Mouse (Mus musculus): ENCODE data around the gene Galnt18. TPM values are rescaled to one million over a fixed set of nuclear protein-coding genes. Genes with fewer than 3 reads are reported as not detected.

The Galnt18 gene
- polyA plus RNA-seq, 1 experiment: 11.9 TPM

- TF ChIP-seq MAX (IDR thresholded peaks at IDR 0.05) (no peak), USF1 (IDR thresholded peaks at IDR 0.05; ENCODE audit: low read depth) (no peak), FOSL1 (IDR thresholded peaks at IDR 0.05; ENCODE audit: insufficient read depth, low read length, poor library complexity, severe bottlenecking) (no peak), MYOD1 (IDR thresholded peaks at IDR 0.05; ENCODE audit: control insufficient read depth, insufficient read length, low read depth) (no peak), CEBPB (IDR thresholded peaks at IDR 0.05; ENCODE audit: low read depth) (no peak), MYOG (IDR thresholded peaks at IDR 0.05; ENCODE audit: control insufficient read depth, extremely low read depth, insufficient read length) (no peak), CTCF (IDR thresholded peaks at IDR 0.05; ENCODE audit: control insufficient read depth, insufficient read depth, insufficient read length) (no peak)
- Histone ChIP-seq H3K4me3 (ENCODE audit: insufficient read depth, poor library complexity, severe bottlenecking) (no peak overlapping the region), H3K27me3 (ENCODE audit: control insufficient read depth, insufficient read depth, insufficient read length) (no peaks in the 10 kb centered on the region), H3K79me2 (ENCODE audit: control insufficient read depth, insufficient read depth) (no peaks in the 10 kb centered on the region), H3ac (ENCODE audit: control insufficient read depth, insufficient read length, low read depth) (no peak overlapping the region), H3K79me3 (ENCODE audit: low read depth) (no peaks in the 10 kb centered on the region), H3K36me3 (ENCODE audit: control insufficient read depth, insufficient read depth) (no peaks in the 10 kb centered on the region)
Measured at GRCm38 (mm10) chr7:111772398-111772797, 7.4 kb downstream of the Galnt18 start.

GRCm38 (mm10) chr7:111771251-111771801 is 8.5 kb downstream of the Galnt18 start:
- TF ChIP-seq CEBPB (IDR thresholded peaks at IDR 0.05; ENCODE audit: low read depth) (no peak), MYOG (IDR thresholded peaks at IDR 0.05; ENCODE audit: control insufficient read depth, extremely low read depth, insufficient read length) (no peak), MAX (IDR thresholded peaks at IDR 0.05) (no peak), CTCF (IDR thresholded peaks at IDR 0.05; ENCODE audit: control insufficient read depth, insufficient read depth, insufficient read length) (no peak), FOSL1 (IDR thresholded peaks at IDR 0.05; ENCODE audit: insufficient read depth, low read length, poor library complexity, severe bottlenecking) (no peak), MYOD1 (IDR thresholded peaks at IDR 0.05; ENCODE audit: control insufficient read depth, insufficient read length, low read depth) (no peak), USF1 (IDR thresholded peaks at IDR 0.05; ENCODE audit: low read depth) (no peak)
- Histone ChIP-seq H3K27me3 (ENCODE audit: control insufficient read depth, insufficient read depth, insufficient read length) (no peaks in the 10 kb centered on the region), H3K79me2 (ENCODE audit: control insufficient read depth, insufficient read depth) (no peaks in the 10 kb centered on the region), H3K4me3 (ENCODE audit: insufficient read depth, poor library complexity, severe bottlenecking) (no peak overlapping the region), H3K79me3 (ENCODE audit: low read depth) (no peaks in the 10 kb centered on the region), H3K36me3 (ENCODE audit: control insufficient read depth, insufficient read depth) (no peaks in the 10 kb centered on the region), H3ac (ENCODE audit: control insufficient read depth, insufficient read length, low read depth) (no peak overlapping the region)

- no peaks in the 10 kb centered on the region for H3K27me3 ChIP-seq (ENCODE audit: control insufficient read depth, insufficient read depth, insufficient read length)
- TF ChIP-seq CEBPB (IDR thresholded peaks at IDR 0.05; ENCODE audit: low read depth) (no peak), FOSL1 (IDR thresholded peaks at IDR 0.05; ENCODE audit: insufficient read depth, low read length, poor library complexity, severe bottlenecking) (no peak)
- H3K4me3 ChIP-seq (ENCODE audit: insufficient read depth, poor library complexity, severe bottlenecking): no peak overlapping the region
- H3K79me3 ChIP-seq (ENCODE audit: low read depth): no peaks in the 10 kb centered on the region
- no peak overlapping the region for H3ac ChIP-seq (ENCODE audit: control insufficient read depth, insufficient read length, low read depth)
- no peaks in the 10 kb centered on the region for H3K79me2 ChIP-seq (ENCODE audit: control insufficient read depth, insufficient read depth)
- no peaks in the 10 kb centered on the region for H3K36me3 ChIP-seq (ENCODE audit: control insufficient read depth, insufficient read depth)
Measured at GRCm38 (mm10) chr7:111770585-111770984, 9.2 kb downstream of the Galnt18 start.

DNA sequence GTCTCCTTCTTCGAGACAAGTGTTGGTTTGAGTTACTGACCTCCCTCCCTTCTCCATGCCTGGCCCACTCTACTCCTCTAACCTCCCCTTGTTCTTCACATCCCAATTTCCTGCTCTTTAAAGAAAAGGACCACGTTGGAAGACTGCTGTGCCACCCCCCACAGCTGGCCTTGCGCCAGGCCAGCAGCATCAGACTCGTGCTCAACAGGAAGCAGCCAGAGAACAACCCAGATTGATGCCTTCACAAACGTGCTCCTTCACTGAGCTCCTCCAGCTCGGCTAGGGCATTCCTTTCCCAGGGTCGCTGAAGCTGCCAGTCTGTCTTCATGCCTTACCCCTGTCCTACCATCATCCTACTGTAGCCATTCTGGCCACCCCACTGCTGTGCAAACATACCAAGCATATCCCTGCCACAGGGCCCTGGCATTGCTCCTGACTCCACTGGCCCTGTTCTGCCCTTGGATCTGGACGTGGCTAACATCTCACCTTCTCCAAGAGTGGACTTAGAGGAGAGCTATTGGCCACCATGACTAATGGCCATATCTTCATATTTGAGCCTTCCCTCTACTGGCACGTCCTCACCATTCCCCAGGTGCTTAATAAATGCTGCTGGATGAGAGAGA is 13.5 kb downstream of the Galnt18 start:
- TF ChIP-seq MYOD1 (IDR thresholded peaks at IDR 0.05; ENCODE audit: control insufficient read depth, insufficient read length, low read depth): no peak
- TF ChIP-seq FOSL1 (IDR thresholded peaks at IDR 0.05; ENCODE audit: insufficient read depth, low read length, poor library complexity, severe bottlenecking): no peak
- TF ChIP-seq MAX (IDR thresholded peaks at IDR 0.05): no peak
- TF ChIP-seq MYOG (IDR thresholded peaks at IDR 0.05; ENCODE audit: control insufficient read depth, extremely low read depth, insufficient read length): no peak
- no peaks in the 10 kb centered on the region for H3K36me3 ChIP-seq (ENCODE audit: control insufficient read depth, insufficient read depth)
- no peaks in the 10 kb centered on the region for H3K27me3 ChIP-seq (ENCODE audit: control insufficient read depth, insufficient read depth, insufficient read length)
- H3K4me3 ChIP-seq (ENCODE audit: insufficient read depth, poor library complexity, severe bottlenecking): no peak overlapping the region
- H3K79me2 ChIP-seq (ENCODE audit: control insufficient read depth, insufficient read depth): no peaks in the 10 kb centered on the region
- no peaks in the 10 kb centered on the region for H3K79me3 ChIP-seq (ENCODE audit: low read depth)
- H3ac ChIP-seq (ENCODE audit: control insufficient read depth, insufficient read length, low read depth): no peak overlapping the region

GRCm38 (mm10) chr7:111762754-111763153 is 17.0 kb downstream of the Galnt18 start:
- H3K4me3 ChIP-seq (ENCODE audit: insufficient read depth, poor library complexity, severe bottlenecking): no peak overlapping the region
- no peak for TF ChIP-seq FOSL1 (IDR thresholded peaks at IDR 0.05; ENCODE audit: insufficient read depth, low read length, poor library complexity, severe bottlenecking)
- TF ChIP-seq MAX (IDR thresholded peaks at IDR 0.05): no peak
- no peak for TF ChIP-seq USF1 (IDR thresholded peaks at IDR 0.05; ENCODE audit: low read depth)
- TF ChIP-seq MYOG (IDR thresholded peaks at IDR 0.05; ENCODE audit: control insufficient read depth, extremely low read depth, insufficient read length): no peak
- TF ChIP-seq CEBPB (IDR thresholded peaks at IDR 0.05; ENCODE audit: low read depth): no peak
- TF ChIP-seq CTCF (IDR thresholded peaks at IDR 0.05; ENCODE audit: control insufficient read depth, insufficient read depth, insufficient read length): no peak
- no peak for TF ChIP-seq MYOD1 (IDR thresholded peaks at IDR 0.05; ENCODE audit: control insufficient read depth, insufficient read length, low read depth)
- H3K36me3 ChIP-seq (ENCODE audit: control insufficient read depth, insufficient read depth): no peaks in the 10 kb centered on the region
- H3K27me3 ChIP-seq (ENCODE audit: control insufficient read depth, insufficient read depth, insufficient read length): no peaks in the 10 kb centered on the region
- no peaks in the 10 kb centered on the region for H3K79me3 ChIP-seq (ENCODE audit: low read depth)
- no peaks in the 10 kb centered on the region for H3K79me2 ChIP-seq (ENCODE audit: control insufficient read depth, insufficient read depth)
- no peak overlapping the region for H3ac ChIP-seq (ENCODE audit: control insufficient read depth, insufficient read length, low read depth)

DNA sequence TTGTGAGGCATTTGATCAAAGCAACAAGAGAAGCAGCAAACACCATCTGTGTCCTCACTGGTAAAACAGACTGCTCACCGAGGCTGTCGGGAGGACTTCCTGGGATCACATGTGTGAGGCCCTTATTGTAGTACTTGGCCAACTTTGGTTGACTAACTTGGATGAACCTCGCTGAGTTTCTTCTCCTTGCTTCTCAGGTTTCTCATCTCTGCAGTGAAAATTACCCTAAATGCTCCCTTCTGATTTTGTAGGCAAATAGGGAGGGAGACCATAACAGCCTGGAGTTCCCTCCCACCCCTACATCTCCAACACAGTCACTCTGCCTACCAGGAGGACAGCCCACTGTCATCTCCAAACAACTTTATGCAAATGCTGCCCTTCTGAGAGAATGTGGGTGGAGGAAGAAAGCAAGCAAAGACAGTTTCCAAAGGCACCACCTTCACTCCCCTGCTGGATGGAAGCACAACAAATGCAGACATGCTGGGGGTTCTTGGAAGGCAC is 31.2 kb downstream of the Galnt18 start:
- no peaks in the 10 kb centered on the region for H3K79me2 ChIP-seq (ENCODE audit: control insufficient read depth, insufficient read depth)

More for the DNA sequence above, 31.2 kb downstream of the Galnt18 start:
- H3K27me3 ChIP-seq (ENCODE audit: control insufficient read depth, insufficient read depth, insufficient read length): no peaks in the 10 kb centered on the region
- H3K36me3 ChIP-seq (ENCODE audit: control insufficient read depth, insufficient read depth): no peaks in the 10 kb centered on the region
- no peak for TF ChIP-seq FOSL1 (IDR thresholded peaks at IDR 0.05; ENCODE audit: insufficient read depth, low read length, poor library complexity, severe bottlenecking)
- no peak for TF ChIP-seq USF1 (IDR thresholded peaks at IDR 0.05; ENCODE audit: low read depth)
- TF ChIP-seq MAX (IDR thresholded peaks at IDR 0.05): no peak
- TF ChIP-seq CEBPB (IDR thresholded peaks at IDR 0.05; ENCODE audit: low read depth): no peak
- no peak for TF ChIP-seq MYOG (IDR thresholded peaks at IDR 0.05; ENCODE audit: control insufficient read depth, extremely low read depth, insufficient read length)
- no peak for TF ChIP-seq CTCF (IDR thresholded peaks at IDR 0.05; ENCODE audit: control insufficient read depth, insufficient read depth, insufficient read length)
- no peak for TF ChIP-seq MYOD1 (IDR thresholded peaks at IDR 0.05; ENCODE audit: control insufficient read depth, insufficient read length, low read depth)
- no peak overlapping the region for H3ac ChIP-seq (ENCODE audit: control insufficient read depth, insufficient read length, low read depth)
- H3K79me3 ChIP-seq (ENCODE audit: low read depth): no peaks in the 10 kb centered on the region
- no peak overlapping the region for H3K4me3 ChIP-seq (ENCODE audit: insufficient read depth, poor library complexity, severe bottlenecking)

Data from C2C12 (cell line).